Mouse (Mus musculus) embryonic facial prominence, embryonic 11.5 days (tissue): ENCODE measurements around the gene Harbi1. TPM values are rescaled to one million over a fixed set of nuclear protein-coding genes. Genes with fewer than 3 reads are reported as not detected.

Source experiments
- ATAC-seq: fragments of 200-750 bp; cut with Nextera tagmentation; replicated peaks from 2 replicates; pipeline ENCODE4 v1.8.0; 2017; ENCODE audit warnings: low read depth; ENCODE audit not compliant: insufficient number of reproducible peaks, low FRiP score, low TSS enrichment
- DNase-seq: peaks from one replicate; pipeline ENCODE4 v3.0.0-alpha.2; 2015; ENCODE audit warnings: low spot score
- H3K27ac ChIP-seq: fragments of 300-500 bp; sonication (generic); replicated peaks from 2 replicates; pipeline ENCODE4 v1.5.1; 2014; ENCODE audit warnings: mild to moderate bottlenecking, low read depth, low read length, control low read depth
- H3K27me3 ChIP-seq: fragments of 300-500 bp; sonication (generic); 2 replicates; pipeline ENCODE4 v1.6.1; 2014; ENCODE audit warnings: mild to moderate bottlenecking, low read length, moderate library complexity, mixed read lengths; ENCODE audit not compliant: control insufficient read depth, insufficient read depth
- H3K36me3 ChIP-seq: fragments of 300-500 bp; sonication (generic); replicated peaks from 2 replicates; pipeline ENCODE4 v1.6.1; 2014; ENCODE audit warnings: low read depth, mild to moderate bottlenecking, low read length, moderate library complexity, mixed read lengths; ENCODE audit not compliant: control insufficient read depth, insufficient read depth
- H3K4me1 ChIP-seq: fragments of 300-500 bp; sonication (generic); 2 replicates; pipeline ENCODE4 v1.6.1; 2014; ENCODE audit warnings: low read length, mixed read lengths; ENCODE audit not compliant: control insufficient read depth, insufficient read depth
- H3K4me2 ChIP-seq: fragments of 300-500 bp; sonication (generic); 2 replicates; pipeline ENCODE4 v1.6.1; 2014; ENCODE audit warnings: low read depth, mild to moderate bottlenecking, control low read depth, low read length, moderate library complexity
- H3K4me3 ChIP-seq: fragments of 300-500 bp; sonication (generic); 2 replicates; pipeline ENCODE4 v1.5.1; 2014; ENCODE audit warnings: low read depth, low read length, control low read depth
- H3K9ac ChIP-seq: fragments of 300-500 bp; sonication (generic); replicated peaks from 2 replicates; pipeline ENCODE4 v1.6.1; 2014; ENCODE audit warnings: mild to moderate bottlenecking, control low read depth, low read length
- H3K9me3 ChIP-seq: fragments of 300-500 bp; sonication (generic); replicated peaks from 2 replicates; pipeline ENCODE4 v1.6.1; 2016; ENCODE audit warnings: mild to moderate bottlenecking, low read length, inconsistent platforms, mixed read lengths; ENCODE audit not compliant: control insufficient read depth
- WGBS: fragments of 180-500 bp; shearing (Covaris S2); extraction: QIAGEN DNeasy Blood & Tissue Kit; methylation state at CpG from one replicate; pipeline ENCODE4 v1.1.7; 2014; 5-methylcytosine and 5-hydroxymethylcytosine counted together
- polyA plus RNA-seq: library from polyadenylated mRNA; unstranded; fragments of >200 nt; fragmentation: Nextera tagmentation; extraction: Ambion mirVana; gene quantifications from 2 replicates; pipeline ENCODE4 v1.2.1, GENCODE M21; 2014

Gene Harbi1
- polyA plus RNA-seq, 1 experiment from 2014 or later, result 22.2 TPM

DNA sequence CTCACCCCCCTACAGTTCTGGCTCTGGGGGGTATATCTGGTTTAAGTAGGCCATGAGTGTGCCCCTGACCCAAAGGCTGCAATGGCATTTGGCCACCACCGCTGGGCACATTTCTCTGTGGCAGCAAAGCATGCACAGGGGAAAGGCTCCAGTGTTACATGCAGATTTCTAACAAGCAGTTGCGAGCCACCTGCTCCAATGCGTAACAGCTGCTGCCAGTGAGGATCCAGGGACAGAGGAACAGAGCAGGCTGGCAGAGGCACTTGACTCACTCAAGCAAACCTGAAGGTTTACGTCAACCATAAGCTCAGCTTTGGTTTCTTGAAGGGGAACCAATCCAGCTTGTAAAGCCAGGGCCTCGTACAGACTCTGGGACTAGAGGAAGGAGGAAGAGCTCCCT is 35.8 kb upstream of the Harbi1 start:
- no peak overlapping the region for H3K9ac ChIP-seq
- H3K36me3 ChIP-seq, result peaks cover 6% of the 10 kb centered on the region
- no peak for DNase-seq
- H3K27ac ChIP-seq, result no peak overlapping the region
- H3K27me3 ChIP-seq, result no peaks in the 10 kb centered on the region
- H3K4me2 ChIP-seq, result no peak overlapping the region
- H3K4me3 ChIP-seq, result no peak overlapping the region
- no peaks in the 10 kb centered on the region for H3K4me1 ChIP-seq
- no peak for ATAC-seq
- 87% methylated on average over 5 of the region's 5 CpGs for whole genome bisulfite sequencing
- no peaks in the 10 kb centered on the region for H3K9me3 ChIP-seq

DNA sequence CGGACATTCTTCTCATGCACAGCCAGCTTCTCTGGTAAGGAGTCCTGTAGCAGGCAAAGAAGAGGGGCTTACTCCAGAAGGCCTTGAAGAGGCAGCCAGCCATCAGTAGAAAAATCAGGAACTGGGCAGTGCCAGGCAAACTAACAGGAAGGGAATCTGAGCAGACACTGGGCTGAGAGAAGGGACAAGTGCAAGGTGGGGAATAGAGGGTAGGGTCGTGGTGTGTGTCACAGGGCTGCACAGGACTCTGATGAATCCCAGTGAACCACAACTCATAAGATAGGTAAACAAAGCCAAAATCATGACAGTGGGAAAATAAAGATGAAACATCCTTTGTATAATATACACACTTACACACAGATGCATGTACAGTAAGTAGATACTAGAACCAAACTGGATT is 34.2 kb upstream of the Harbi1 start:
- no peaks in the 10 kb centered on the region for H3K9me3 ChIP-seq
- H3K9ac ChIP-seq, result no peak overlapping the region
- no peaks in the 10 kb centered on the region for H3K27me3 ChIP-seq
- no peak overlapping the region for H3K4me3 ChIP-seq
- 81% methylated on average over 2 of the region's 2 CpGs for WGBS
- no peak for DNase-seq
- no peak overlapping the region for H3K4me2 ChIP-seq
- peaks cover 3% of the 10 kb centered on the region for H3K36me3 ChIP-seq
- H3K27ac ChIP-seq, result no peak overlapping the region
- H3K4me1 ChIP-seq, result no peaks in the 10 kb centered on the region
- ATAC-seq, result no peak

DNA sequence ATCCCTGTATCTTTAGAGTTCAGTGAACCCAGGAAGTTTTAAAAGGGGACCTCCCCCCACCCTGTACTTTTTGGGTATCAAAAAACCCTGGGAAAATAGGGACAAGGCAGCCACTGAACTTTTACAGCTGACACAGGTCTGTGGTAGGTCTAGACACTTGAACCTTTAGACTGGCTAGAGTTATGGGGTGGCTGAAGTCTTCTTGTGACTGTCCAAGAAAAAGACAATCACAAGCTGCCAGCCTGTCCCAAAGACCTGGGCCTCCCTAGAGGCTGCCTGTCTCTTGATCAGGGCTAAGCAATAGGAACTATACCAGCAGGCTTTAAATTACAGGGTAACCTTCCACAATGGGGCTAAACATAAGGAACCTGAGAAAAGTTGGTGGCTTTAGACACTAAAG is 33.7 kb upstream of the Harbi1 start:
- no peak overlapping the region for H3K27ac ChIP-seq
- H3K27me3 ChIP-seq, result no peaks in the 10 kb centered on the region
- no peak overlapping the region for H3K4me3 ChIP-seq
- H3K4me1 ChIP-seq, result no peaks in the 10 kb centered on the region
- H3K36me3 ChIP-seq, result peaks cover 3% of the 10 kb centered on the region
- DNase-seq (no peak), ATAC-seq (no peak)
- no peaks in the 10 kb centered on the region for H3K9me3 ChIP-seq
- no peak overlapping the region for H3K4me2 ChIP-seq
- H3K9ac ChIP-seq, result no peak overlapping the region

DNA sequence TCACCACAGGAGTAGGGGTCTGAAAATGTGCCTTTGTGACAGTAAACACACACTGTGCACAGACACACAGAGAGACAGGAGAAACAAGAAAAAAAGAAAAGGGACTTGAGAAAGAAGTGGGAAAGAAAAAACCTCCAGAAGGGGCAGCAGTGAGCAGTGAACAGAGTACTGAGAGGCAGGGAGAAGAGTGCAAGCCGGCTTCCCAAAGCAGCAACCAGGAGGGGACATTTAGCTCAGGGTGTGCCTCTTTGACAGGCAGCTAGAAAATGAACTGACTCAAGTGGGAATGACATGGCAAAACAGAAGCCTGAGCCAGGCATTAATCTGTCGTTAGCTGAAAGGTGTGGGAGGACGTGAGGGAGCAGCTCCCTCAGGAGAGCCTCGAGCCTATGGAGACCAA is 27.8 kb upstream of the Harbi1 start:
- Histone ChIP-seq H3K36me3 (no peaks in the 10 kb centered on the region), H3K27ac (no peak overlapping the region), H3K27me3 (no peaks in the 10 kb centered on the region), H3K9me3 (no peaks in the 10 kb centered on the region), H3K9ac (no peak overlapping the region), H3K4me2 (no peak overlapping the region), H3K4me1 (no peaks in the 10 kb centered on the region), H3K4me3 (no peak overlapping the region)
- DNase-seq (peak; percentile 64), ATAC-seq (no peak)
- 64% methylated on average over 4 of the region's 4 CpGs for WGBS

- Histone ChIP-seq H3K27me3 (no peaks in the 10 kb centered on the region), H3K27ac (no peak overlapping the region), H3K4me3 (no peak overlapping the region), H3K36me3 (no peaks in the 10 kb centered on the region), H3K9me3 (no peaks in the 10 kb centered on the region), H3K4me2 (no peak overlapping the region), H3K4me1 (no peaks in the 10 kb centered on the region), H3K9ac (no peak overlapping the region)
- ATAC-seq (no peak), DNase-seq (no peak)
- 77% methylated on average over 8 of the region's 8 CpGs for WGBS
Measured at GRCm38 (mm10) chr2:91683919-91684318, 26.7 kb upstream of the Harbi1 start.

DNA sequence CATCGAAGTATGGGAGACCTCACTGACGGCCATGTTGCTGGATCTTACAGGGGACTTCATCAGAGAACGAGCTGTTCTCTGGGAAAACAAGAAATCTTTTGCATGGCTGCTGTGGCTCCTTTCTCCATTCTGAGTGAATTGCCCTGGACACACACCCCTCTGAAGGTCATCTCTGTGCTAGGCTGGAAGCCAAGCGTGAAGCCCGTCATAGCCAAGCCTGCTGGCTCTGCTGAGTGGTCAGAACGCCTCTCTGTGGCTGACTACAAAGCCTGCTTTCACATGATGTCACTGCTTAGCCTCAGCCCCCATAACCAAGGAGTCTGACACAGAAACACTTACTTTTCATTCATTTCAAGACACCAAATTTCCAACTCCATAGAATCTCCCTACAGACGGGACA is 21.2 kb upstream of the Harbi1 start:
- ATAC-seq, result no peak
- Histone ChIP-seq H3K4me2 (no peak overlapping the region), H3K27ac (no peak overlapping the region), H3K27me3 (no peaks in the 10 kb centered on the region), H3K9me3 (no peaks in the 10 kb centered on the region), H3K4me3 (no peak overlapping the region), H3K9ac (no peak overlapping the region), H3K36me3 (no peaks in the 10 kb centered on the region), H3K4me1 (no peaks in the 10 kb centered on the region)
- DNase-seq, result no peak
- WGBS, result 81% methylated on average over 7 of the region's 7 CpGs

DNA sequence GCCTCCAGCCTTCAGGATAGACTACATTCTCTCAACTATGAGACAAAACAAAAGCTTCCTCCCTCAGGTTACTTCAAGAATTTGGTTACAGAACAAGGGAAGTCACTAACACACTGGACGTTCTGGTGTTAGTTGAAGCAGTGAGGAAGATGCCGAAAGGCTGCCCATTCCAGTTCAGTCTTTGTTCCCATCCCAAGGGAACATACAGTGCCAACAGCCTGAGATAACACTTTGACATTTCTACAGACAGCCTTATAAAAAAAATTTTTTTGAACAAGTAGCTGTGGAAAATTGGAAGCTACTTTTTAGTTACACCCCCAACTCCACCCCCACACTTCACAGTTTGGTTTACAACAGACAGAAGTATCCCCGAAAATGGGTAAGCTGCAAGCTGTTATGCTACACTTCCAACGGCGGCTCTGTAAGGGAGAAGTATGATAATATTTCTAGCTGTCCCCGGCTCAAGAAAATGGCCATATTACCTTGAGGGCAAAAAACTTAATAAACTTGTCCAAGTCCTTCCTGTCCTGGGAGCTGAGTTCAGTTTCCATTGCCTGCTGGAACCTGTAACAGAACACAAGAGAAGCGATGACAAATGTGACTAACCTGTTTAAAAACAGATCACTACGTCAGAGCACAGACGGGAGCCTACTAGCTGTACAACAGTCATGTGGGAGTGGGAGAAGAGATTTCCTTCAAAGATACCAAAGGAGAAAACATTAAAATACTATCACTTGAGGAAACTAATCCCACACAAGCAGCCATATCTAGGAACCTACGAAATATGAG is 15.0 kb upstream of the Harbi1 start:
- no peak for DNase-seq
- no peak overlapping the region for H3K4me2 ChIP-seq
- no peak for ATAC-seq
- no peaks in the 10 kb centered on the region for H3K9me3 ChIP-seq
- no peaks in the 10 kb centered on the region for H3K27me3 ChIP-seq
- 88% methylated on average over 10 of the region's 10 CpGs for WGBS
- no peaks in the 10 kb centered on the region for H3K36me3 ChIP-seq
- no peak overlapping the region for H3K9ac ChIP-seq
- no peaks in the 10 kb centered on the region for H3K4me1 ChIP-seq
- H3K27ac ChIP-seq, result no peak overlapping the region
- H3K4me3 ChIP-seq, result no peak overlapping the region

DNA sequence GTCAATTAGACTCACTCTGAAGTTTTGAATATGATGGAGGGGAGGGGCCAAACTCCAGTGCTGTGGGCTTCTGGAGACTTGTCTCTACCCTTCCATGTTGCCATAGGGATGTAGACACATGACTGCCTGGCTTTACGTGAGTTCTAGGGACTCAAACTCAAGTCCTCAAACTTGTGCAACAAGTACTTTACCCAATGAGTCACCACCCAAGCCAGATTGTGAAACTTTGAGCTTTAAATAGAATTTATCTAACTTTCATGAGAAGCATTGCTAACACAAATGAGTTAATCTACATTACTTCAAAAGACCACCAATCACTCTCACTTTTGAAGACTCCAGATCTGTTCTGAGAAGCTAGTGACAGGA is 14.4 kb upstream of the Harbi1 start:
- H3K9ac ChIP-seq, result no peak overlapping the region
- H3K27ac ChIP-seq, result no peak overlapping the region
- ATAC-seq, result no peak
- no peak overlapping the region for H3K4me2 ChIP-seq
- no peak overlapping the region for H3K4me3 ChIP-seq
- no peaks in the 10 kb centered on the region for H3K9me3 ChIP-seq
- no peaks in the 10 kb centered on the region for H3K4me1 ChIP-seq
- no peaks in the 10 kb centered on the region for H3K27me3 ChIP-seq
- H3K36me3 ChIP-seq, result no peaks in the 10 kb centered on the region
- no peak for DNase-seq
- WGBS, result 96% methylated on average over 1 of the region's 1 CpGs
